Mouse (Mus musculus): ENCODE measurements around the gene Pip5k1b. TPM values are rescaled to one million over a fixed set of nuclear protein-coding genes. Genes with fewer than 3 reads are reported as not detected.

The Pip5k1b gene
- polyA plus RNA-seq, 1 experiment from 2014 or later = 1.3 TPM

DNA sequence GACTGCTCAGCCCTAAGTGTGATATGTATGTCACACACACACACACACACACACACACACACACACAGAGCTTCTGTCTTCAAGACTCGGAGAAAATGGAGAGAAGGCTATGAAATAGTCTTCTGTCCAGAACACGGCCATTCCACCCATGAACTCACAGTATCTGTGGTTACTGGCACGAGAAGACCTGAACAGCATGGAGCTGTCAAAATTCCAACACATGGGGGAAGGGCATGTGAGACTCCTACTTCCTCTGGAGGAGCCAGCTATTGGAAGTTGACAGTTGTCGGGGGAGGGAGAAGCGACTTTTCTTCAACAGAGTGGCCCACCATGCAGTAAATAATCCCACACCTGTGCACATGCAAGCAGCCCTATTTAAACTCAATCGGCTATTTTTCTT is 121.4 kb downstream of the Pip5k1b start:
- Histone ChIP-seq H3K9ac (ENCODE audit: low read length) (no peak overlapping the region), H3K36me3 (ENCODE audit: control insufficient read depth, insufficient read depth, low read length) (no peaks in the 10 kb centered on the region), H3K9me3 (ENCODE audit: control insufficient read depth, low read length) (no peaks in the 10 kb centered on the region), H3K4me3 (ENCODE audit: low read depth, low read length) (no peak overlapping the region), H3K27me3 (ENCODE audit: control insufficient read depth, insufficient read depth, low read length) (no peaks in the 10 kb centered on the region), H3K27ac (ENCODE audit: low read depth, low read length) (no peak overlapping the region), H3K4me2 (ENCODE audit: low read depth) (no peak overlapping the region), H3K4me1 (ENCODE audit: control insufficient read depth, insufficient read depth, low read length) (no peaks in the 10 kb centered on the region)
- DNase-seq (ENCODE audit: low spot score) (no peak), ATAC-seq (ENCODE audit: insufficient read depth, low FRiP score, low TSS enrichment) (no peak)
- 85% methylated on average over 6 of the region's 6 CpGs for WGBS

DNA sequence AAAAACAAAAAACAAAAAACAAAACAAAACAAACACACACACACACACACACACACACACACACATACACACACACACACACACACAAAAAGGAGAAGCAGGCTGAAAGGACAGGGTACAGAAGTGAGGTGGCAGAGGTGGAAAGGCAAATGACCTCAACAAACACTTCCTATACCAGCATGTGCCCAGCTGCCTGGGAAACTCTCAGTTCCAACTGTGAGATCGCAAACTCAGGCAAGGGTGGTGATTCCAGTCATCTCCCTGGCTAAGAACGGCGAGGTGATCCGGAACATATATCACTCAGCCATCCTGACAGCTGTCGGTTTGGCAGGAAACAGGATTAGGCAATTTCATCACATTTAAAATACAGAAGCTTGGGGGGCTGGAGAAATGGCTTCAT is 123.2 kb downstream of the Pip5k1b start:
- H3K4me1 ChIP-seq (ENCODE audit: control insufficient read depth, insufficient read depth, low read length) = no peaks in the 10 kb centered on the region
- H3K4me3 ChIP-seq (ENCODE audit: low read depth, low read length) = no peak overlapping the region
- no peaks in the 10 kb centered on the region for H3K9me3 ChIP-seq (ENCODE audit: control insufficient read depth, low read length)
- no peaks in the 10 kb centered on the region for H3K36me3 ChIP-seq (ENCODE audit: control insufficient read depth, insufficient read depth, low read length)
- H3K27me3 ChIP-seq (ENCODE audit: control insufficient read depth, insufficient read depth, low read length) = no peaks in the 10 kb centered on the region
- H3K27ac ChIP-seq (ENCODE audit: low read depth, low read length) = no peak overlapping the region
- 84% methylated on average over 5 of the region's 5 CpGs for WGBS
- no peak for ATAC-seq (ENCODE audit: insufficient read depth, low FRiP score, low TSS enrichment)
- no peak for DNase-seq (ENCODE audit: low spot score)
- no peak overlapping the region for H3K4me2 ChIP-seq (ENCODE audit: low read depth)
- H3K9ac ChIP-seq (ENCODE audit: low read length) = no peak overlapping the region

DNA sequence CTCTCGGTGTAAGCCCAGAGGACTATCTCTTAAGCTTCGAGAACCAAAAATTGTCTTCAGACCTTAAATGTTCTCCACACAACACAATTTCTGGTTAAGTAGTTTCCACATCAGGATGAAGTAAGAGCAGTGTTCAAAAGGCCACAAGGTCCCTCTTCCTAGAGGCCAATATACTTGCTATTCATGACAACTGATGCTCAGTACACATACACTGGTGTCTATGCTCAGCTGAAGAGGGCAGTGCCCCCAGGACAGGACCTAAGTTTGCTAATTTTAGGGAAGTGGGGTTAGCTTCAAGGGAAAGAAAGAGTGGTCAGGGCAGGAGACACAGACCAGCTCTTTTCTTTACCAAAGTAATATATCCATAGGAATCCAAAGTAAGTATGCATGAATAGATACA is 124.3 kb downstream of the Pip5k1b start:
- 92% methylated on average over 2 of the region's 2 CpGs for WGBS
- no peak for ATAC-seq (ENCODE audit: insufficient read depth, low FRiP score, low TSS enrichment)
- H3K27me3 ChIP-seq (ENCODE audit: control insufficient read depth, insufficient read depth, low read length) = no peaks in the 10 kb centered on the region

DNA sequence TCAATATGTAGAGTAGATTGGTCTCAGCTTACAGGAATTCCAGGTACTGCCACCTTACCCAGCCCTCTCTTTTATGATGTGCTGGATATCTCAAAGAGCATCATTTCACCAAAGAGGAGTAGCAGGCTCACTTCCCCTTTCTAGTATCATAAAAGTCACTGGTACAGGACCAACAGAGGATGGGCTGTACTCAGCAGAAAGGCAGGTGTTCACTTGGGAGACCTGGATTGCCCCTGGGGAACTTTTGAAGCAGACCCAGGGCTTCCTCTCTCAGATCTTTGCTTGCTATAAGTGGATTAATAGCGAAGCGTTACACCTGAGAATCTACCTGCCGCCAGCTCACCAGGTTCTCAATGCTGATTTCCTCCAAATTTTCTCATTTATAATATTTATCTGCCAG is 127.7 kb downstream of the Pip5k1b start:
- H3K4me2 ChIP-seq (ENCODE audit: low read depth) = no peak overlapping the region
- H3K9ac ChIP-seq (ENCODE audit: low read length) = no peak overlapping the region
- 92% methylated on average over 3 of the region's 3 CpGs for WGBS
- H3K27me3 ChIP-seq (ENCODE audit: control insufficient read depth, insufficient read depth, low read length) = no peaks in the 10 kb centered on the region
- no peaks in the 10 kb centered on the region for H3K4me1 ChIP-seq (ENCODE audit: control insufficient read depth, insufficient read depth, low read length)
- DNase-seq (ENCODE audit: low spot score) (no peak), ATAC-seq (ENCODE audit: insufficient read depth, low FRiP score, low TSS enrichment) (no peak)
- no peaks in the 10 kb centered on the region for H3K36me3 ChIP-seq (ENCODE audit: control insufficient read depth, insufficient read depth, low read length)
- no peak overlapping the region for H3K27ac ChIP-seq (ENCODE audit: low read depth, low read length)
- H3K4me3 ChIP-seq (ENCODE audit: low read depth, low read length) = no peak overlapping the region
- no peaks in the 10 kb centered on the region for H3K9me3 ChIP-seq (ENCODE audit: control insufficient read depth, low read length)

More for the DNA sequence above, 124.3 kb downstream of the Pip5k1b start:
- H3K4me3 ChIP-seq (ENCODE audit: low read depth, low read length) = no peak overlapping the region
- no peaks in the 10 kb centered on the region for H3K36me3 ChIP-seq (ENCODE audit: control insufficient read depth, insufficient read depth, low read length)
- H3K9me3 ChIP-seq (ENCODE audit: control insufficient read depth, low read length) = no peaks in the 10 kb centered on the region
- no peak for DNase-seq (ENCODE audit: low spot score)
- H3K27ac ChIP-seq (ENCODE audit: low read depth, low read length) = no peak overlapping the region
- no peaks in the 10 kb centered on the region for H3K4me1 ChIP-seq (ENCODE audit: control insufficient read depth, insufficient read depth, low read length)
- H3K4me2 ChIP-seq (ENCODE audit: low read depth) = no peak overlapping the region
- H3K9ac ChIP-seq (ENCODE audit: low read length) = no peak overlapping the region

DNA sequence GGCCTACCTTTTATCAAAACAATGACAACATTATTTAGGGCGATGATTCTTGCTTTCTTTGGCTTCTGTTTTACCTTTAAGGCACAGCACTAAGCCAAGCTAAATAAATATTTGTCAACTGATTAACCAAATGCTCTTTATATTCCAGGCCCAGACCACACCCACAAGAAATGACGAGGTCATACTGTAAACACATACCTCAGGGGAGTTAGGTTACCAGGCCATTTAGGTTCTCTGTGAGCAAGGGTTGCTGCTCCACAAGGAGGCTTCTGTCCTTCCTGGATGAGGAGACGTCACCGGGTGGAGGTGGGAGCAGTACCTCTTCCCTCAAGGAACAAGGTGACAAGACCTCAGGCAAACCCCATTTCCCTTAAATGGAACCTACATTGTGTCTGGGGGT is 128.4 kb downstream of the Pip5k1b start:
- no peak for ATAC-seq (ENCODE audit: insufficient read depth, low FRiP score, low TSS enrichment)
- H3K4me1 ChIP-seq (ENCODE audit: control insufficient read depth, insufficient read depth, low read length) = no peaks in the 10 kb centered on the region
- H3K27ac ChIP-seq (ENCODE audit: low read depth, low read length) = no peak overlapping the region
- H3K27me3 ChIP-seq (ENCODE audit: control insufficient read depth, insufficient read depth, low read length) = no peaks in the 10 kb centered on the region
- H3K36me3 ChIP-seq (ENCODE audit: control insufficient read depth, insufficient read depth, low read length) = no peaks in the 10 kb centered on the region
- H3K9me3 ChIP-seq (ENCODE audit: control insufficient read depth, low read length) = no peaks in the 10 kb centered on the region
- no peak overlapping the region for H3K9ac ChIP-seq (ENCODE audit: low read length)
- H3K4me3 ChIP-seq (ENCODE audit: low read depth, low read length) = no peak overlapping the region
- no peak overlapping the region for H3K4me2 ChIP-seq (ENCODE audit: low read depth)
- no peak for DNase-seq (ENCODE audit: low spot score)
- 74% methylated on average over 4 of the region's 4 CpGs for WGBS

DNA sequence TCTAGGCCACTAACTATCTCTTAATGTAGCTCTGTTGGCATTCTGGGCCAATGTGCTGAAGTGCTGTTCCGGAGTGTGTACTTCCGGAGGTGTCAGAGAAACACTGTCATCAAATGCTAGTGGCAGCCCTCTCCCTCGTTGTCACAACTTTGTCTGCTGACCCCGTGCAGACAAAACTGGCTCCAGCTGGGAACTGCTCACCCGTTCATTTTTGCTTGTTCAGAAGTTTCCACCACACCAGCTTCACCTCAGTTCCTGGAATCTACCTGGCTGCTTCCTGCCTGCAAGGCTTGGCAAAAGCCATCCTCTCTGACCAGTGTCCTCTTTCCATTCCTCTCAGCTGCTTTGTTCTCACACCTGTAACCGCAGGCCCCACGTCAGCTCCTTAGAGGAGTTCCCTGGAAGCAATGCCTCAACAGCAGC is 128.9 kb downstream of the Pip5k1b start:
- 89% methylated on average over 7 of the region's 7 CpGs for WGBS
- Histone ChIP-seq H3K9ac (ENCODE audit: low read length) (no peak overlapping the region), H3K4me1 (ENCODE audit: control insufficient read depth, insufficient read depth, low read length) (no peaks in the 10 kb centered on the region), H3K27ac (ENCODE audit: low read depth, low read length) (no peak overlapping the region), H3K4me2 (ENCODE audit: low read depth) (no peak overlapping the region), H3K36me3 (ENCODE audit: control insufficient read depth, insufficient read depth, low read length) (no peaks in the 10 kb centered on the region), H3K27me3 (ENCODE audit: control insufficient read depth, insufficient read depth, low read length) (no peaks in the 10 kb centered on the region), H3K9me3 (ENCODE audit: control insufficient read depth, low read length) (no peaks in the 10 kb centered on the region), H3K4me3 (ENCODE audit: low read depth, low read length) (no peak overlapping the region)
- no peak for DNase-seq (ENCODE audit: low spot score)
- ATAC-seq (ENCODE audit: insufficient read depth, low FRiP score, low TSS enrichment) = no peak

DNA sequence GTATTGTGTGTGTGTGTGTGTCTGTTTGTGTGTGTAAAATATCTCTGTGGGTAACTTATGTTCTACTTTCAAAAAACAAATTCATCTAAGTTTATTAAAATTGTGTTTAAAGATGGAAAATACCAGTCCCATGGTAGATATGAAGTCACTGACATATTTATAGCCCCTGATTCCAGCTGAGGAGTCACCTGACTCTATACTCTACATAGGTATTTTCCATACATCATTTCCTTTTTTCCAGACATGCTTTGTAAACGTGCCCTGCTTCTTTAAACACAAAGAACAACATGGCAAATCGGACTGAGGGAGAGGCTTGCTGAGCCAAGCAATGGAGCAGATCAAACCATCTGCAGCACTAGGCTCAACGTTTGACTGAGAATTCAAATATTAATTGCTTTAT is 137.6 kb downstream of the Pip5k1b start:
- H3K36me3 ChIP-seq (ENCODE audit: control insufficient read depth, insufficient read depth, low read length) = no peaks in the 10 kb centered on the region
- ATAC-seq (ENCODE audit: insufficient read depth, low FRiP score, low TSS enrichment) (no peak), DNase-seq (ENCODE audit: low spot score) (no peak)
- WGBS = 67% methylated on average over 3 of the region's 3 CpGs
- H3K4me3 ChIP-seq (ENCODE audit: low read depth, low read length) = no peak overlapping the region
- H3K4me1 ChIP-seq (ENCODE audit: control insufficient read depth, insufficient read depth, low read length) = no peaks in the 10 kb centered on the region
- H3K27ac ChIP-seq (ENCODE audit: low read depth, low read length) = no peak overlapping the region
- H3K4me2 ChIP-seq (ENCODE audit: low read depth) = no peak overlapping the region
- H3K9ac ChIP-seq (ENCODE audit: low read length) = no peak overlapping the region
- no peaks in the 10 kb centered on the region for H3K27me3 ChIP-seq (ENCODE audit: control insufficient read depth, insufficient read depth, low read length)
- H3K9me3 ChIP-seq (ENCODE audit: control insufficient read depth, low read length) = no peaks in the 10 kb centered on the region

DNA sequence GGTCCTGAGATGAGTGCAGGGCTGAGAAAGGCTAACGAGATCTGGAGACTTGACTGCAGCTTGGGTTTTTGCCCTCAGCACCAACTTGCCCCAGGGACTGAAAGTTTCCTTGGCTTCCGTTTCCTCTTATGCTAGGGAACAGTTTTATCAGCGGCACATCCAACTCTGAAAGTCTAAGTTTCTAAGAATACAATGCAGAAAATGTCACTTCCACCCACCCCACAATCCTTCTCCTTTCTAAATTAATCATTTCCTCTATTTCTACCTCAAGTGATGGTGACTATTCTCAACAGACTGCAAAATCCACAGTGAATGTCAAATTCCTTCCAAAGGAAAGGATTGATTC is 138.0 kb downstream of the Pip5k1b start:
- DNase-seq (ENCODE audit: low spot score) = no peak
- Histone ChIP-seq H3K27ac (ENCODE audit: low read depth, low read length) (no peak overlapping the region), H3K4me2 (ENCODE audit: low read depth) (no peak overlapping the region), H3K27me3 (ENCODE audit: control insufficient read depth, insufficient read depth, low read length) (no peaks in the 10 kb centered on the region), H3K9me3 (ENCODE audit: control insufficient read depth, low read length) (no peaks in the 10 kb centered on the region), H3K4me1 (ENCODE audit: control insufficient read depth, insufficient read depth, low read length) (no peaks in the 10 kb centered on the region), H3K36me3 (ENCODE audit: control insufficient read depth, insufficient read depth, low read length) (no peaks in the 10 kb centered on the region), H3K9ac (ENCODE audit: low read length) (no peak overlapping the region), H3K4me3 (ENCODE audit: low read depth, low read length) (no peak overlapping the region)
- WGBS = 93% methylated on average over 3 of the region's 3 CpGs
- ATAC-seq (ENCODE audit: insufficient read depth, low FRiP score, low TSS enrichment) = no peak

DNA sequence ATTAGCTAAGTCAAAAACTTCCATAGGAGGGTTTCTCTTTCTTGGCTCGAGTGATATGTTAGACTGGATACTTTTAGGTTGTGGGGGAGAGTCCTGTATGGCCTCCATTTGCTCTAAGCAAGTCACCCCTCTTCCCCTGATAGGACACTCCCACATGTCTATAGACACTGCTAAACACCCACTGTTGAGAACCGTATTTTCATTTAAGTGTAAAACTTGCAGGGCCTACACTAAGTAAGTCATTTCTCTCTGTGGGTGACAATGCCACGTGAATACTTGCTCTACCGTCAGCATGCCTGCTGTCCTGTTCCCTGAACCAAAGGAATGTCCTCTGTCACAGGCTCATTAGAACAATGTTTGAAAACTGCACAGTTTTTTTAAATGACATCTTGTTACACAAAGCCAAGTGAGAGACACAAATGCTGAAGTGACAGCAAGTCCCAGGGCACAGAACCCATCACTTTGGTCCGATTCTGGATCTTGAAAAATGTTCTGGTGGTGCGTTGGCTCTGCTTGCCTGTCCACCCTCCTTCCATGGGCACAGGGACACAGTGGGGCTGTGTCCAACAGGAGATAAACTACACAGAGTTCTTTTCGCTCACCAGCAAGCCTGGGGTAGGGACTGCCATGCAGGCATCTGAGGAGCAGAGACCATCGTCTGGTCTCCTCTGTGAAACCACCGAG is 138.6 kb downstream of the Pip5k1b start:
- Histone ChIP-seq H3K4me1 (ENCODE audit: control insufficient read depth, insufficient read depth, low read length) (no peaks in the 10 kb centered on the region), H3K36me3 (ENCODE audit: control insufficient read depth, insufficient read depth, low read length) (no peaks in the 10 kb centered on the region), H3K9ac (ENCODE audit: low read length) (no peak overlapping the region), H3K27ac (ENCODE audit: low read depth, low read length) (no peak overlapping the region), H3K4me3 (ENCODE audit: low read depth, low read length) (no peak overlapping the region), H3K27me3 (ENCODE audit: control insufficient read depth, insufficient read depth, low read length) (no peaks in the 10 kb centered on the region), H3K4me2 (ENCODE audit: low read depth) (no peak overlapping the region), H3K9me3 (ENCODE audit: control insufficient read depth, low read length) (no peaks in the 10 kb centered on the region)
- DNase-seq (ENCODE audit: low spot score) (no peak), ATAC-seq (ENCODE audit: insufficient read depth, low FRiP score, low TSS enrichment) (no peak)
- 87% methylated on average over 9 of the region's 9 CpGs for WGBS

Measured in neural tube, embryonic 11.5 days (tissue).